ENCODE assay signal across 8 mouse cellular contexts in the genomic region with DNA sequence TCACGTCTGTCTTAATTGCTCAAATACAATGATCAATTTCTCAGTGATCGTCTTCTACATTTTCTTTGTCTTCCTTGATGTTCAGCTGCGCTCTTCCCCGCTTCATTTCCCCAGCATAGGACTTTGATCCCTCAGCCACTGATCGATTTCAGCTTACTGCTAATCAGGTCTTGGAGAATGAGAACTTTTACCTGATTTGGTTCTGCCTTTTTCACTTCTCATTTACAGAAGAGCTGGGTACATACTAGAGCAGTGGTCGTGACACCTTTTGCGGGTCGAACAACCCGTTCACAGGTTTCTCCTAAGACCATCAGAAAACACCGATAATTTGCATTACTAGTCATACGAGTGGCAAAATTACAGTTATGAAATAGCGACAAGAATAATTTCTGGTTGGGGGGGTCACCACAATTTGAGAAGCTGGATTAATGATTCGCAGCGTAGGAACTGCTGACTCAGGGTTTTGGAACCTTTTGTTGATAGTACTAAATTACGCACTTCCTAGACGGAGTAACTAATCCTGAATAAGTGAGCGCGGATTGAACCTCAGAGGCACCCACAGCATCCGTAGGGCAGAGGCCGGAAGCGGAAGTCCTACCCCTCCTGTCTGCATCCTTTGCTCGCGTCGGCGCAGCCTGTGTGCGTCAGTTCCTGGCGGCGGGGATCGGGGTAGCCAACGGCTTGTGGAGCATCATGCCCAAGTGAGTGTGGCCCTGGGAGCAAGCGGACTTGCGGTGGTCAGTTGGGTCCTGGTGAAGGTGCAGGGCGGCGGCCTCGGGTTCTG. TPM values are rescaled to one million over a fixed set of nuclear protein-coding genes. Genes with fewer than 3 reads are reported as not detected.
DNase-seq lines count a peak whose midpoint lies in the region; ATAC-seq and TF ChIP-seq lines count a peak whose summit lies in the region.

No protein-coding gene starts in this region.

- no peak for TF ChIP-seq POLR2A in bone marrow macrophage, adult 2 months (IDR thresholded peaks at IDR 0.05; ENCODE audit: borderline replicate concordance, low read depth, low read length)
- TF ChIP-seq POLR2A in embryonic fibroblast, embryonic 13.5 days (IDR thresholded peaks at IDR 0.05; ENCODE audit: low read depth, low read length): peak; percentile 82

- peak overlapping the region; percentile 83 for H3K4me2 ChIP-seq in kidney, embryonic 14.5 days (replicated peaks; ENCODE audit: low read depth, low read length)
- H3K4me2 ChIP-seq in limb, embryonic 15.5 days: peak overlapping the region; percentile 72

- peak overlapping the region; percentile 87 for H3K4me3 ChIP-seq in bone marrow macrophage, adult 2 months (ENCODE audit: insufficient read depth, low read length)
- peak overlapping the region; percentile 94 for H3K4me3 ChIP-seq in embryonic fibroblast, embryonic 13.5 days (ENCODE audit: insufficient read depth, low read length)
- peak overlapping the region; percentile 94 for H3K4me3 ChIP-seq in kidney, embryonic 14.5 days (ENCODE audit: low read length)
- H3K4me3 ChIP-seq in limb, embryonic 15.5 days: peak overlapping the region; percentile 92

- peak; percentile 95 for DNase-seq in A20 (ENCODE audit: low read depth, low spot score)
- peak; percentile 97 for DNase-seq in heart, adult 9 months (ENCODE audit: low spot score in 2 of 2)
- peak; percentile 87 to 88 for DNase-seq in monocyte, adult 2 months (ENCODE audit: low read depth in 1 of 2, low spot score in 2 of 2)
- peak; percentile 94 to 96 for DNase-seq in spleen, postnatal 36 days (ENCODE audit: low spot score in 2 of 2)

- WGBS in kidney, embryonic 14.5 days: 2% methylated on average over 35 of the region's 35 CpGs
- WGBS in limb, embryonic 15.5 days: 2% methylated on average over 35 of the region's 35 CpGs

- peak overlapping the region; percentile 50 for H3K27ac ChIP-seq in bone marrow macrophage, adult 2 months (ENCODE audit: insufficient read depth, low read depth, low read length)
- H3K27ac ChIP-seq in embryonic fibroblast, embryonic 13.5 days (ENCODE audit: insufficient read depth, low read length): 0 out of 2 replicates have a peak overlapping the region, but pooled peaks have one; percentile 3
- H3K27ac ChIP-seq in kidney, embryonic 14.5 days (ENCODE audit: low read depth, low read length): peak overlapping the region; percentile 67
- H3K27ac ChIP-seq in limb, embryonic 15.5 days: peak overlapping the region; percentile 69

- ATAC-seq in kidney, embryonic 14.5 days (ENCODE audit: low FRiP score, low TSS enrichment): peak; percentile 96
- peak; percentile 93 for ATAC-seq in limb, embryonic 15.5 days (ENCODE audit: insufficient number of reproducible peaks, low FRiP score, low TSS enrichment, low read depth)

- no peaks in the 10 kb centered on the region for H3K27me3 ChIP-seq in kidney, embryonic 14.5 days (ENCODE audit: control insufficient read depth, insufficient read depth, low read length)
- no peaks in the 10 kb centered on the region for H3K27me3 ChIP-seq in limb, embryonic 15.5 days

- no peaks in the 10 kb centered on the region for H3K9me3 ChIP-seq in kidney, embryonic 14.5 days (ENCODE audit: control insufficient read depth, low read length)
- H3K9me3 ChIP-seq in limb, embryonic 15.5 days: no peaks in the 10 kb centered on the region

- peak overlapping the region; percentile 80 for H3K9ac ChIP-seq in kidney, embryonic 14.5 days (ENCODE audit: low read depth, low read length)
- peak overlapping the region; percentile 87 for H3K9ac ChIP-seq in limb, embryonic 15.5 days

- TF ChIP-seq CTCF in bone marrow macrophage, adult 2 months (IDR thresholded peaks at IDR 0.05; ENCODE audit: low read depth, low read length): no peak
- no peak for TF ChIP-seq CTCF in embryonic fibroblast, embryonic 13.5 days (IDR thresholded peaks at IDR 0.05; ENCODE audit: borderline replicate concordance, insufficient read depth, low read length)

- H3K4me1 ChIP-seq in bone marrow macrophage, adult 2 months (ENCODE audit: control insufficient read depth, insufficient read depth, low read length): peaks cover 8% of the 10 kb centered on the region
- H3K4me1 ChIP-seq in embryonic fibroblast, embryonic 13.5 days (ENCODE audit: control insufficient read depth, insufficient read depth, low read length): 0 out of 2 replicates have a peak, but pooled peaks cover 2% of the 10 kb centered on the region
- H3K4me1 ChIP-seq in kidney, embryonic 14.5 days (ENCODE audit: control insufficient read depth, insufficient read depth, low read length): peaks cover 6% of the 10 kb centered on the region; the same call in 1 of the 2 replicates
- peaks cover 6% of the 10 kb centered on the region; the same call in 1 of the 2 replicates for H3K4me1 ChIP-seq in limb, embryonic 15.5 days

- H3K36me3 ChIP-seq in kidney, embryonic 14.5 days (ENCODE audit: control insufficient read depth, insufficient read depth, low read length): peaks cover 26% of the 10 kb centered on the region
- peaks cover 27% of the 10 kb centered on the region for H3K36me3 ChIP-seq in limb, embryonic 15.5 days

RNA-seq across cellular contexts. Expression of a gene that starts 1.7 kb away (rescaled TPM):
- polyA plus RNA-seq in bone marrow macrophage, adult 2 months (2012; ENCODE audit: insufficient read depth, insufficient read length, missing spikeins): 105 and 113 TPM in 2 replicates
- 101 and 121 TPM in 2 replicates for polyA plus RNA-seq in embryonic fibroblast, embryonic 13.5 days (2011; ENCODE audit: insufficient read length, low read depth, missing spikeins)
- 349 and 425 TPM in 2 replicates for polyA plus RNA-seq in kidney, embryonic 14.5 days (2014; fragmentation: Nextera tagmentation; extraction: Ambion mirVana)
- 270 and 277 TPM in 2 replicates for polyA plus RNA-seq in limb, embryonic 15.5 days (2015; fragmentation: Nextera tagmentation; extraction: Ambion mirVana)

RNA-seq across cellular contexts. Expression of a gene that starts 16.6 kb away (rescaled TPM):
- 7.5 TPM in 2 replicates for polyA plus RNA-seq in bone marrow macrophage, adult 2 months (2012; ENCODE audit: insufficient read depth, insufficient read length, missing spikeins)
- 16.0 and 20.6 TPM in 2 replicates for polyA plus RNA-seq in embryonic fibroblast, embryonic 13.5 days (2011; ENCODE audit: insufficient read length, low read depth, missing spikeins)
- 6.2 and 7.4 TPM in 2 replicates for polyA plus RNA-seq in kidney, embryonic 14.5 days (2014; fragmentation: Nextera tagmentation; extraction: Ambion mirVana)
- 4.5 and 5.7 TPM in 2 replicates for polyA plus RNA-seq in limb, embryonic 15.5 days (2015; fragmentation: Nextera tagmentation; extraction: Ambion mirVana)

RNA-seq across cellular contexts. Expression of a gene that starts 19.2 kb away (rescaled TPM):
- 75.8 and 81.8 TPM in 2 replicates for polyA plus RNA-seq in bone marrow macrophage, adult 2 months (2012; ENCODE audit: insufficient read depth, insufficient read length, missing spikeins)
- 63.7 and 68.6 TPM in 2 replicates for polyA plus RNA-seq in embryonic fibroblast, embryonic 13.5 days (2011; ENCODE audit: insufficient read length, low read depth, missing spikeins)
- polyA plus RNA-seq in kidney, embryonic 14.5 days (2014; fragmentation: Nextera tagmentation; extraction: Ambion mirVana): 15.3 and 21.6 TPM in 2 replicates
- polyA plus RNA-seq in limb, embryonic 15.5 days (2015; fragmentation: Nextera tagmentation; extraction: Ambion mirVana): 16.4 and 17.0 TPM in 2 replicates

Comparison
In these comparisons a context has a peak if more than half of its experiments do, and no peak if none do; other contexts are left out.
1. Peak in every context shown above with its lines: DNase-seq, ATAC-seq, H3K4me3 ChIP-seq and H3K27ac ChIP-seq.
2. H3K27ac ChIP-seq: peak in every context shown above with its lines; median percentile 69 in limb, embryonic 15.5 days; 67 in kidney, embryonic 14.5 days; 50 in bone marrow macrophage, adult 2 months; 3 in embryonic fibroblast, embryonic 13.5 days.